Mouse (Mus musculus): Measurements from ENCODE around the gene Nans. TPM values are rescaled to one million over a fixed set of nuclear protein-coding genes. Genes with fewer than 3 reads are reported as not detected.
A peak's percentile ranks its signal among the peaks of the same experiment; 100 is the strongest.

The Nans gene
- total RNA-seq, 2 experiments from 2014 or later: 19.4 to 19.7 TPM

DNA sequence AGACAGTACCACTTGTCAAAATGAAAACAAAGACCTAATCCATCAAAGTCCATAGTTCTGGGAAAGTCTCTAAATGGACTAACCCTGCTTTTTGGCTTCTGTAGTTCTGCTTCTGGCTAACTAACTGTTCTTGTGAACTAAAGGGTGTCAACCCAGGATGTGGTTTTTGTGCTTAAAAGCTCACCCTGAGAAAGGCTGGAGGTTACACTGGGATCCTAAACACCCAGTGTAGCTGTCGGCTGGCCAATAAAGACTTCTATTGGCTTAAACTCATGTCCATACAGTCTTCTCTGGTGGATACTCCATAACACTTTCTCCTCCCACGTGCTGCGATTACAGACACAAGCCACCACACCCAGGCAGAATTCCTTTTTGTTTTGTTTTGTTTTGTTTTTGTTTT is 37.2 kb downstream of the Nans start:
- intact Hi-C loops (cut with DNase I): no loop called here

DNA sequence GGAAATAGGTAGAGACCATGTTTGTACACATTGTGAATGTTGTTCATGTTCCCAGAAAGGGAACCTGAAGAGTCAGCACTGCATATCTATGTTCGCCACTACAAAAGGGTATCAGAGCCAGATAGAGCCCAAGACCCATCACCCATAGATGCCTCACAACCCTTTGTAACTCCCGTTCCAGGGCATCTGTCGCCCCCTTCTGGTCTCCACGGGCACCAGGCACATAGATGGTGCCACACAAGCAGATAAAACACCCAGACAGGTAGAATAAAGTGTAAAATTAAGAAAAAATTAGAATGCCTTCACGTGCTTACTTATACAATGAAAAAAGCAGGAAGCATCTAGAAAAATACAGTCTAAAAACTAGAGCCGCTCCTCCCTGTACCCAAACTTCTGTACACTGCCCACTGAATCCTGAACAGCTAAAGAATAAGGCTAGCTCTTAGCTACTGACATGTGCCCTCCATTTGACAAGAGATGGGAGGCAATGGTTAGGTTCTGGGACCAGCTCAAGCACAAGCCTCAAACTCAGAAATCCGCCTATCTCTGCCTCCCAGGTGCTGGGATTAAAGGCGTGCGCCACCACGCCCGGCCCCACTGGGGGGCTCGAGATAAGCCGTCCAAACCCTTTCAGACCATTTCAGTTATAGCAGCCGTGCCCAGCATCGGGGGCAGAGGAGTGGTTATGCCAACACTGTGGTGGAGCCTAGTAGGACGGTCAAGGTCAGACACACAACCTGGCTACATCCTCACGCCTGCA is 37.9 kb downstream of the Nans start:
- DNase-seq (ENCODE audit: low spot score in 2 of 2): no peak
- intact Hi-C loops (cut with DNase I): no loop called here

More for the DNA sequence above, 37.2 kb downstream of the Nans start:
- DNase-seq (ENCODE audit: low spot score in 2 of 2): no peak

DNA sequence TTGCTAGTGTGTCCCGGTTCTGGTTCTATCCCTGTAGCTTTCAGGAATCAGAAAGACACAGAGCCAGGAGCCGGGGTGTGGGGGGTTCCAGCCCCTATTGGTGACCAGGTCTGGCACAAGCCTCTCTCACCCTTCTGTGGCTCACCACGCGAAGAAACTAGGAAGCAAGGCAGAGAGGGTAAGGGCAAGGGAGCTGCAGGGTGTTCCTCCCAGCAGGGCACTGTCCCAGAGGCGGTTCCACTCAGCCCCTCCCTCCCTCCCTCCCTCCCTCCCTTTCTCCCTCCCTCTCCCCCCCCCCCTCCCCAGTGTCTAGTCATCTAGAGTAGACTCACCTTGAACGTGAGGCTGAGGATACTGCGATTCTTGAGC is 38.5 kb downstream of the Nans start:
- no peak for DNase-seq (ENCODE audit: low spot score in 2 of 2)
- intact Hi-C loops (cut with DNase I): no loop called here

DNA sequence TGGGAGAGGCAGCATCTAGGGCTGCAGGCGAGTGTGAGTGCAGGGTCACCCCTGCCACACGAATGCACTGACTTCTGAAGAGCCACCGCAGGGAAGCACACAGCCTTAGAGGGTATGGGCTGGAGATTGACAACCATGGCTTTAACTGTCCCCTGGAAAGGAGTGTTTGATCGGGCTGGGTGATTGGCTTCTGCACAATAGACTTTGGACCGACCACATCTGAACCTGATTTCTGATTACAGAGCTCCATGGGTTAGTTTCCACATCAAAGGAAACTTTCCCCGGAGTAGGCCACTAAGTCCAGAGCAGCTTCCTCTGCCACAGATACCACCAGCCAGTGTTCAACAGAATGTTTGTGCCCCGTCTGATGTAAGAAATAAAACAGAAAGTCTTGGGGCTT is 40.7 kb downstream of the Nans start:
- intact Hi-C loops (cut with DNase I): no loop called here
- DNase-seq (ENCODE audit: low spot score in 2 of 2): no peak

DNA sequence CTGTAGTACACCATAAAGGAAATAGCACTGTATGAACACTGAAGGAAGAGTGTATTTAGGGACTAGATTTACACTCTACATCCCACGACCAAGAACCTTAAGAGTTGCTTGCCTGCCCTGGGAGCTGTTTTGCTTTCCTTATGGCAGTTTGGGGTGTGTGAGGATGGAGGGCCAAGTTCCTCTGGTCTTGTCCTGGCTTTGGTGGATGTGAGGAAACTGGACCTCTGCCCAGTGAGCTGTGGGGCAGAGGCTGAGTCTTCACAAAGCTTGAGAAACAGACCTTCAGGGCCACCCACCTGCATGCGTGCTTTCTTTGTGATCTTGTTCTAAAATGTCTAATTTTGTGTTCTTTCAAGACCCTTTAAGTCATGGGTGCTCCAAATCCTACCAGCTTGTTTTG is 43.5 kb downstream of the Nans start:
- DNase-seq (ENCODE audit: low spot score in 2 of 2): no peak
- intact Hi-C loops (cut with DNase I): no loop called here

DNA sequence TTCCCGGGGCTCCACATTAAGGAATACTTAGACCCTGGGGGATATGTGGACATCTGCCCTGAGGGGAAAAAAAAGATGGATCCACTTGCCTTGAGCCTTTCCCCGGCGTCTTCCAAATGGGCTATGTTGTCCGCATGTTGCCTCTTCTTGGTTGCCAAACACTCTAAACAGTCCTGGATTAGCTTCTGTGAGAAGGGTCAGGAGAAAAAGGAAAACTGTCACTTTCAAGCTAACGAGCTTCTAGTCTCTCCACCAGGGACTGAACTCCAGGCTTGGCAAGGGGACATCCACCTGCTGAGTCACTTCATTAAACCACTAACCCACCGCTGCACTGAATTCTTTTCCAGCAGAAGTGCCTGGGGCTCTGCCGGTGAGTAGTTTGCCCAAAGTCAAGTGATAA is 43.9 kb downstream of the Nans start:
- intact Hi-C loops (cut with DNase I): no loop called here
- no peak for DNase-seq (ENCODE audit: low spot score in 2 of 2)

DNA sequence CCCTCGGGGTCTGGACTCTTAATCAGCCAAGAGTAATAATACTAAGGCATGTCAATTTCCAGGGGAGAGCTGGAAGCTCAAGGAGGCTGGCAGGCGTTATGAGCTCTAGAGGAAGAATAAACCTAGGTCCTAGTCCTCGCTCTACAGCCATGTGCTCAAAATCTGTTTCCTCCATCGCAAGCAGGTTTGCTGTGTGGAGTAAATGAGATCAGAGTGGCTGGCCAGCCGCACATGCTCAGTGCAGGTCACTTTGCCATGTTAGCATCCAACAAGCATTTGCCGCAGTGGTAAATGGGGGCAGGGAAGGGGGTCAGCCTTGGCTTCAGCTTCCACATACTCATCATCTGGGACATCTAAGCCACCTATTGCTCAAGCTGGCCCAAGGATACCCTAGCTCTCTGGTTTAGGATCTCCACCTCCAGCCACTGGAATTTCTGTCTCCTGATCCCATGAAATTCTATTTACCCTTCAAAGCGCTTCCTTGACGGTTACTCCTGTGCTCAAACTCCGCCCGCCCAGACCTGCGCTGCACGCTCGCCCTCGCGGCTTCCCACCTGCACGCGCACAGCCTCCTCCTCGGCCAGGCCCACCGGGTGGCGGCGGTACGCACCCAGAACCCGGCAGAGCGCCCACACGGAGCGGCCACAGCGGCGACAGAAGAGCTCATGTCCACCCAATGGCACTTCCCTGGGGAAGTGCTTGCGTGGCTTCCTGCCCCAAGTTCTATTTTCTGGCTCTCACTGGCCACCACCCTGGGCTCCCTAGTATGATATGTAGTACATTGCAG is 45.1 kb downstream of the Nans start:
- peak in 1 of 2 experiments; percentile 14 for DNase-seq (ENCODE audit: low spot score in 2 of 2)
- intact Hi-C loops (cut with DNase I): no loop called here

DNA sequence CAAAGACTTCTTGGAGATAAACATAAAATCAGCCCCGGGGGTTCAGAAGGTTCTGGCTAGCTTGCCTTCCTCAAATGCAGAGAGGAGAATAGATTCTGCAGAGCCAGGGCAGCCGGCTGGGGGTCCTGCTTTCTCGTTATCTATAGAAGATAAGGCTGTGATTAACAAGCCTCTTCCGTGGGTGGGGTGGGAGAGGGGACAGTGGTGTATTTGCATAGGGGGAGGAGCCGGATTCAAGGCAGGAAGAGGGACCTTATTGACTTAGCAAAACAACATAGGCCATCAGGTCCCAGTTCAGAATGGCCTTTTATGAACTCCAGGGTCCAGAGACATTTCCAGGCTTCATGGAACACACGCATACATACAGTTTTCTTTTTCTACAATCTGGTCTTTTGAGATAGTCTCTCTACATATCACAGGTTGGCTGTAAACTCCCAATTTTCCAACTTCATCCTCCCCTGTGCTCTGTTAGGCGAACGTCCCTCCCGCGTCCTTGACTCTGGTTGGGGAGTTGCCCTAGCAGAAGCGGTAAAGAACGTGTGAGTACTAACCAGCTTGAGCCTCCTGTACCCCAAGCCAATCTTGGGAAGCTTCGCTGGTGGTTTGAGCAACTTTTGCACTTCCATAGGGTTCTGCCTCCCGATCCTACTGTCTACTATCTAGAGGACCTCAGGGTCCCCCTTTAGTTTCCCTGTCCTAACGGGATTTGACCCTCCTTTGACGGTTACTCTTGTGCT is 46.2 kb downstream of the Nans start:
- DNase-seq (ENCODE audit: low spot score in 2 of 2): no peak
- intact Hi-C loops (cut with DNase I): no loop called here

DNA sequence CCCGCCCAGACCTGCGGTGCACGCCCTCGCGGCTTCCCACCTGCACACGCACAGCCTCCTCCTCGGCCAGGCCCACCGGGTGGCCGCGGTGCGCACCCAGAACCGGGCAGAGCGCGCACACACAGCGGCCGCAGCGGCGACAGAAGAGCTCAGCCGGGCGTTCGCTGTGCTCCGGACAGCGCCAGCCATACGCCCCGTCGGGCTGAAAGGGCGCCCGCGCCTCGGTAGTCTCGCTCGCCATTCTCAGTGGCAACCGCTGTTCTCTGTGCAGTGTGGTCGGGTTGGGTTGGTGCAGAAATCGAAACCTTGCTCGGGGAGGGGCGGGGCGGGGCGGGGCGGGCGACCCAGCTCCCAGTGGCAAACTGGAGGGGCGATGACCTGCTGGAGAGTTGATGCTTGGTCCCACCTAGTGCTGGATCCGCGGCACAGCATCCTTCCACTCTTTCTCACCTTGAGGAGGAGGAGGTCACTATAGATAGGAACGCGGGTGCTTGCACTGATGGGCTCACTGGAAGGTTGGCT is 46.9 kb downstream of the Nans start, which contains the start of gene Trim14:
TSS of gene Trim14 (minus strand) at position 302 of the 522 bp plus-strand sequence.
- intact Hi-C loops (cut with DNase I): no loop called here
- no peak for DNase-seq (ENCODE audit: low spot score in 2 of 2)

DNA sequence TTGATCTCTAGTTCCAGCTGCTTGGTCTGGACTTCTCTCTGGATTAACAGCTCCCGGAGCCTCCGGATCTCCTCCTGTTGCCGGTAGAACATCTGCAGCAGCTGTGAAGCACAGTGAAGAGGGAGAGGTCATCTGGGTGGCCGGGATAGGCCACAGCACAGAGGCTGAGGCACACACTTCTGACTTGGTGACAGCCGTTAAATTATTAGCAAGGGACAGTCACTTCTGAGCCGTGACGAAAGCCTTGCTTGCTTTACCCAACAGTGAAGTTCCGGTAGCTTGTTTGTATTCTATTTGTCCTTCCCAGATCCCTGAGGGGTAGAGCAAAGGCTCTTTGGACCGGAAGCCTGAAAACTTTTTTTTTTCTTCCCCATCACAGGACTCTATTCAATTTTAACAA is 50.1 kb downstream of the Nans start:
- intact Hi-C loops (cut with DNase I): no loop called here
- DNase-seq (ENCODE audit: low spot score in 2 of 2): no peak

DNA sequence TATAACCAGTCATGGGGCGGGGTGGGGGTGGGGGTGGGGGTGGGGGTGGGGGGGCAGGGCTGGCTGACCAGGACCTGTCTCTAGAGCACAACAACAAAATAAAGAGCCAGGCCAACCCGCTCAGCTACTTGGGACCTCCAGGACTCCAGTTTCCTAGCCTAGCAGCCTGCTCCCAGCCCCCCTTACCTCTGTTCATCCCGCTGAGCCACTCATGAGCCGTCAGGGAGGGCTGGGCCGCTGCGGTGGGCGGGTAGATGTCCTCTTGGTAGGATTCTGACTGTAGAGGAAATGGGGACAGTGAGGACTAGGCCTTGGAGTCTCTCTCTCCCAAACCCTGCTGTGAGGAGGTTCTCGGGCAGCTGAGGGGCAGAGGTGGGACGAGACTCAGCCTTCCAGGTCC is 52.7 kb downstream of the Nans start:
- intact Hi-C loops (cut with DNase I): no loop called here
- no peak for DNase-seq (ENCODE audit: low spot score in 2 of 2)

DNA sequence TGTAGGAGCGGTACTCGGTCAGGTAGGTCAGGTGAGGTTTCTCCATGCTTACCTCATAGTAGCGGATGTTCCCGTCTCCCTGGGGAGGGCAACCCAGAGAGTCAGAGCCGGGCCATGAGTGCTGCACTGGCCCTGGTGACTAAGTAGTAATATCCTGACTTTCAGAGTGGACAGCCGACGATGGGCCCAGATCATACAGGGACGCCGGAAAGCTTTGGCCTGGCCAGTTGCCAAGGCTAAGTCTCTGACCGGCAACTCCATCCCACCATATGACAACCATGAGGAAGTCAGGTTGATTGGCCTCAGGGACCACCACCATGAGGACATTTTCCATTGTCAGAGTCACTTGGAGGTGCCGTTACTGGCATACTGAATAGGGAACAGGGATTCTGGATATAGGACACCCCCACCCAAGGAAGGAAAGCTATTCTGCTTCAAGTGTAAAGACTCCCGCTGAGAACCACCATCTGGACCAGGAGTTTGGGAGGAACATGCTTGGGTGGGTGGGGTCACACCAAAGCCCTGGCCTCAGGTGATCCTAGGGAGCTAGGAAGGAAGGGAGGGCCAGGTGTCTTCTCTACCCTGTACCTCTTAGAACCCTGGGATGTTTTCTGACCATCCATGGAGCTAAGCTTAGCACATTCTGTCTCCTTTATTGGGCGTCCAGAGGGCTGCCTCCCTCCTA is 54.5 kb downstream of the Nans start:
- no peak for DNase-seq (ENCODE audit: low spot score in 2 of 2)
- intact Hi-C loops (cut with DNase I): no loop called here

DNA sequence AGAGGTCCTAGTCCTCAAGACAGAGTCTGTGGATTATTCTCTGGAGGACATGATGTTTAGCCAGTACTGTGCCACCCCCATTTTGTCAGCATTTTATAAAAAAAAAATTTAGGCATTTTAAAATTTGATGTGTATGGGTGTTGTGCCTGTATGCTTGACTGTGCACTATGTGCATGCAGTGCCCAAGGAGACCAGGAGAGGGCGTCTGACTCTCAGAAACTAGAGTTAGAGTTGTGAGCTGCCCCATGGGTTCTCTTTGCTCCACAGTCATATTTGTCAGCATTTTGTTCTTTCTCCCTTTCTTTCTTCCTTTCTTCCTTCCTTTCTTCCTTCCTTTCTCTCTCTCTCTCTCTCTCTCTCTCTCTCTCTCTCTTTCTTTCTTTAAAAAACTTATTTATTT is 55.3 kb downstream of the Nans start:
- intact Hi-C loops (cut with DNase I): no loop called here
- DNase-seq (ENCODE audit: low spot score in 2 of 2): no peak

DNA sequence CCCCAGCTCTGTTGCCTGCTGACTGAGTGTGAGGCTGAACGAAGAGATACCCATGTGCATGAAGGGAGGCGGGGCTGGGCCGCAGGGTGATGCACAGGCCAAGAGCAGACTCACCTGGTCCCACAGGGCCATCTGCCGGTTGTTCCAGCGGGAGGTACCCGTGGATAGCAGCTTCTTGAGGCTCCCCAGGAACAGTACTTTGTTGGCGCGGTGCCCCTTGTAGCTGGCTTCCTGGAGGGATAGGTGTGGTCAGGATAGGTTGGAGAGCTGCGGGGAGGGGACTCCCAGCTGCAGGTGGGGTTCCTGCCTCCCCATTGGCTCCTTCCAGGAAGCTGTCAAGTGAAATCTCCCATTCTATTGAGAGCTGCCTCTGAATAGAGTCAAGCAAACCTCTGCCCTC is 56.5 kb downstream of the Nans start:
- no peak for DNase-seq (ENCODE audit: low spot score in 2 of 2)
- intact Hi-C loops (cut with DNase I): no loop called here

DNA sequence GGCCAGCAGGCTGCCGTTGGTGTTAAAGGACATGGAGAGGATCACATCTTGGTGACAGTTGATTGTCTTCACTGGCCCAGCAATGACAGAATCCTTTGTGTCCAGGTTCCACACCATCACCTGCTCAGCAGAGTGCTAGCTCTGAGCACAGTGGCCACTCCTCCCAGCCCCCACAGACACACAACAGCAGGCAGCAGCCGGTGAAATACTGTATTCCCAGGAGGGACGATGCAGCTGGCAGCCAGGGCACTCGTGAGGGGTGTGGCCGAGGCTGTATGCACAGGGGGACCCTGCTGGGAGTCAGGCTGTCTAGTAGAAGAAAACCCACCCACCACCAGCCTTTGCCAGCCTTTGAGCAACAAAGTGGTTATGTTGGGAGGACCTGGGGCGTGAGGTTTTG is 57.7 kb downstream of the Nans start:
- intact Hi-C loops (cut with DNase I): no loop called here
- DNase-seq (ENCODE audit: low spot score in 2 of 2): no peak

DNA sequence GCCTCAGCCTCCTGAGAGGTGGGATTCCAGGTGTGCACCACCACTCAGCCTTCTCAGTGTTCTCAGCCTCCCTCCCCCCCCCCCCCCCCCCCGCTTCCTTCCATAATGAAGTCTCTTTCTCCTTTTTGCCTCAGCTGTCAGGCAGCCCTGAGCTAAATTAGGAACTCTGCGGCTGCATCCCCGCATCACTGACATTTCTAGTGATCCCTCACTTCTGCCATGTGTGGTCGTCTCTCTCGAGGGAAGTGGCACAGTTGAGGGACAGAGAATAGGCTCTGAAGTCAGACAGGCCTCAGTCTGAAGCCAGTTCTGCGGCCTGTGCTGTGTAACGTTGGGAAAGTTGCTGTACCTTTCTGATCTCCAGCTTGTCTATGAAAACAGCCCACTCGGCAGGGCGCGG is 60.9 kb downstream of the Nans start:
- DNase-seq (ENCODE audit: low spot score in 2 of 2): peak in 1 of 2 experiments; percentile 28

DNA sequence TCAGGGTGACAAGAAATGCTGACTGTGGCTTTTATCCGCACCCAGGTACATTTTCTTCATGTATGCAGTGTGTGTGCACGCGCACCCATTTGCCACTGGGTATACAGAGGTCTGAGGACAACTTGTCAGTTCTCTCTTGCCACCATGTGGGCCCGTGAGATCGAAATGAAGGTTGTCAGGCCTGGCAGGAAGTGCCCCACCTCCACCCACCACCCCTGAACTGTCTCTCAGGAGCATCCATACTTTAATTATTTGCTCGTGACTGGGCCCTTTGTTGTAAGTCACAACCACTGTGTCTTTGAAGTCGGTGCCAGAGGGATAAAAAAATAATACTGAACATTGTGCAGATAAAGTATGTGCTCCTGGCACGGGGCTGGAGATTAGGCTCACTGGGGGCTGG is 61.4 kb downstream of the Nans start:
- intact Hi-C loops (cut with DNase I): no loop called here
- DNase-seq (ENCODE audit: low spot score in 2 of 2): no peak

More for the DNA sequence above, 60.9 kb downstream of the Nans start:
- intact Hi-C loops (cut with DNase I): no loop called here

Data from left cerebral cortex, postnatal 25 days (tissue).